Mouse (Mus musculus) E14TG2a.4 (cell line): Measurements from ENCODE around the gene Gadd45gip1.

ENCODE experiments used
- H3K27me3 ChIP-seq: 2 replicates; pipeline ENCODE4 v1.6.1; 2014; ENCODE audit warnings: low read length, control low read depth; ENCODE audit not compliant: insufficient read depth
- H3K36me3 ChIP-seq: 2 replicates; pipeline ENCODE4 v1.6.1; 2014; ENCODE audit warnings: low read length, control low read depth; ENCODE audit not compliant: insufficient read depth
- H3K4me1 ChIP-seq: replicated peaks from 2 replicates; pipeline ENCODE4 v1.6.1; 2014; ENCODE audit warnings: low read depth, low read length, control low read depth
- H3K4me3 ChIP-seq: replicated peaks from 2 replicates; pipeline ENCODE4 v1.5.1; 2014; ENCODE audit warnings: mild to moderate bottlenecking, low read length
- H3K9me3 ChIP-seq: 2 replicates; pipeline ENCODE4 v1.6.1; 2014; ENCODE audit warnings: low read length, control low read depth
- CTCF ChIP-seq: conservative IDR thresholded peaks from 2 replicates; pipeline ENCODE4 v1.5.1; 2014; ENCODE audit warnings: low read length
- NANOG ChIP-seq: IDR thresholded peaks from 2 replicates; pipeline ENCODE4 v1.6.1; 2014; ENCODE audit warnings: borderline replicate concordance, low read length, mixed read lengths
- POU5F1 ChIP-seq: IDR thresholded peaks from 2 replicates; pipeline ENCODE4 v1.6.1; 2014; ENCODE audit warnings: low read length, borderline replicate concordance

The Gadd45gip1 gene

GRCm38 (mm10) chr8:84785756-84786677 is 45.3 kb upstream of the Gadd45gip1 start:
- Histone ChIP-seq H3K27me3 (peaks cover 100% of the 10 kb centered on the region), H3K36me3 (no peaks in the 10 kb centered on the region), H3K4me1 (peaks cover 45% of the 10 kb centered on the region), H3K4me3 (peak overlapping the region; percentile 53), H3K9me3 (no peaks in the 10 kb centered on the region)
- TF ChIP-seq NANOG (no peak), POU5F1 (no peak), CTCF (no peak)

- H3K9me3 ChIP-seq = no peaks in the 10 kb centered on the region
Observed at GRCm38 (mm10) chr8:84786801-84787467, 44.4 kb upstream of the Gadd45gip1 start.

GRCm38 (mm10) chr8:84787523-84788302 is 43.6 kb upstream of the Gadd45gip1 start:
- Histone ChIP-seq H3K36me3 (no peaks in the 10 kb centered on the region), H3K9me3 (no peaks in the 10 kb centered on the region), H3K27me3 (peaks cover 97% of the 10 kb centered on the region), H3K4me1 (peaks cover 40% of the 10 kb centered on the region), H3K4me3 (no peak overlapping the region)
- TF ChIP-seq POU5F1 (no peak), NANOG (no peak), CTCF (no peak)

More at GRCm38 (mm10) chr8:84786801-84787467, 44.4 kb upstream of the Gadd45gip1 start:
- Histone ChIP-seq H3K4me3 (no peak overlapping the region), H3K4me1 (peaks cover 40% of the 10 kb centered on the region), H3K27me3 (peaks cover 98% of the 10 kb centered on the region), H3K36me3 (no peaks in the 10 kb centered on the region)
- TF ChIP-seq POU5F1 (no peak), NANOG (no peak)

GRCm38 (mm10) chr8:84788896-84789295 is 42.4 kb upstream of the Gadd45gip1 start:
- Histone ChIP-seq H3K4me3 (no peak overlapping the region), H3K27me3 (peaks cover 97% of the 10 kb centered on the region)
- TF ChIP-seq NANOG (no peak), CTCF (no peak), POU5F1 (no peak)

GRCm38 (mm10) chr8:84789345-84789744 is 42.0 kb upstream of the Gadd45gip1 start:
- H3K4me1 ChIP-seq = peaks cover 39% of the 10 kb centered on the region
- no peak for TF ChIP-seq POU5F1
- TF ChIP-seq NANOG = no peak
- no peak for TF ChIP-seq CTCF
- no peaks in the 10 kb centered on the region for H3K36me3 ChIP-seq
- H3K9me3 ChIP-seq = no peaks in the 10 kb centered on the region
- no peak overlapping the region for H3K4me3 ChIP-seq
- H3K27me3 ChIP-seq = peaks cover 97% of the 10 kb centered on the region

More at GRCm38 (mm10) chr8:84788896-84789295, 42.4 kb upstream of the Gadd45gip1 start:
- Histone ChIP-seq H3K4me1 (peaks cover 39% of the 10 kb centered on the region), H3K9me3 (no peaks in the 10 kb centered on the region), H3K36me3 (no peaks in the 10 kb centered on the region)

- peaks cover 97% of the 10 kb centered on the region for H3K27me3 ChIP-seq
- H3K4me3 ChIP-seq = no peak overlapping the region
- no peaks in the 10 kb centered on the region for H3K9me3 ChIP-seq
- H3K36me3 ChIP-seq = no peaks in the 10 kb centered on the region
- TF ChIP-seq NANOG = no peak
- TF ChIP-seq POU5F1 = no peak
- TF ChIP-seq CTCF = no peak
- peaks cover 33% of the 10 kb centered on the region for H3K4me1 ChIP-seq
Observed at GRCm38 (mm10) chr8:84789855-84790486, 41.4 kb upstream of the Gadd45gip1 start.

- Histone ChIP-seq H3K36me3 (no peaks in the 10 kb centered on the region), H3K27me3 (peaks cover 97% of the 10 kb centered on the region), H3K9me3 (no peaks in the 10 kb centered on the region), H3K4me1 (peaks cover 27% of the 10 kb centered on the region), H3K4me3 (no peak overlapping the region)
- TF ChIP-seq CTCF (no peak), NANOG (no peak), POU5F1 (no peak)
Observed at GRCm38 (mm10) chr8:84790537-84790936, 40.8 kb upstream of the Gadd45gip1 start.

GRCm38 (mm10) chr8:84792429-84792947 is 38.8 kb upstream of the Gadd45gip1 start:
- peaks cover 12% of the 10 kb centered on the region for H3K4me1 ChIP-seq
- TF ChIP-seq NANOG = no peak
- no peak for TF ChIP-seq POU5F1
- no peak for TF ChIP-seq CTCF

More at GRCm38 (mm10) chr8:84792429-84792947, 38.8 kb upstream of the Gadd45gip1 start:
- no peaks in the 10 kb centered on the region for H3K36me3 ChIP-seq
- H3K9me3 ChIP-seq = no peaks in the 10 kb centered on the region
- H3K27me3 ChIP-seq = peaks cover 97% of the 10 kb centered on the region
- H3K4me3 ChIP-seq = no peak overlapping the region
